Mouse (Mus musculus) gastrocnemius, adult 18-20 months (tissue): ENCODE data around the gene Foxd2. TPM values are rescaled to one million over a fixed set of nuclear protein-coding genes. Genes with fewer than 3 reads are reported as not detected.

Experiments used
- DNase-seq: peaks from one replicate; pipeline ENCODE4 v3.0.0; 2021; ENCODE audit warnings: low spot score
- long read RNA-seq, 2 experiments: library from polyadenylated mRNA; stranded (forward); transcript quantifications; one replicate each; pipeline ENCODE4 v2.0.0; 2021
- total RNA-seq, 2 experiments: library from RNA; stranded (reverse); gene quantifications; 2 replicates each; pipeline ENCODE4 v1.2.3; 2021

The Foxd2 gene
- total RNA-seq: under 1 TPM in 1 of 2 experiments, not detected in 1; 0.24 TPM
- long read RNA-seq, experiment 1: 0 reads
- long read RNA-seq, experiment 2, partial matches to known transcripts: 0 of 1 reads
- long read RNA-seq, experiment 2, other reads (novel, unspliced or antisense): 0 of 1 reads

DNA sequence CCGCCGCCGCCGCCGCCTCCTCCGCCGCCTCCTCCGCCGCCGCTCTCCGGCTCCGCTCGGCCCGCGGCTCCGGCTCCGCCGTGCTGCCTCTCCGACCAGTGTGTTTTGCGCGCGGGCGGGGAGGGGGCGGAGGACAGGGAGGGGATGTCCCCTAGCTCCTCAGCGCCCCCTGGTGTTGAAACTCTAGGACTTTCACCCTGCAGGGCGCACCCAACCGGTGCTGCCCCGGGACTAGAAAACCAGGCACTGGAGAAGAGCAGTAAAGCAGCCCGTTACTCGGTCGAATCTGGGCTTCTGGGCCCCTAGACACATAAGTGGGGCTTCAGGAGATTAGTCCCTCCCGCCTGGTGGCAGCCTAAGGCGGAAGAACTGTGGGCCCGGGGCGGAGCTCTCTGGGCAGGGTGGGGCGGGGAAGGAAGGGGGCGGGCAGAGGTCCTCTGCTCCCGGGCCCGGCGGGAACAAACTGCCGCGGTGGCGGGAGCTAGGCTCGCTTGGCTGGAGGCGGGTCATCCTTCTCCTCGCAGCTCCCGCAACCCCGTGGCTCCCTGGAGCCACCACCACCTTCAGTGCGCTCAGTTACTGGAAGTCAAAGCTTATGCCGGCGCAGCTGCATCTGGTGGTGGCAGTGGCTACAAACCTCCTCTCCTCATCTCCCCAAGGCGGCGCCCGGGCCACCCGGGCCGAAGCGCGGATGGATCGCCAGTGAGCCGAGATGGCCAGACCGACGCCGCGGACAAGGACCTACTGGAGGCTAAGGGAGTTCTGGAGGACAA is at the start of gene Foxd2:
Gene Foxd2, minus strand, starts transcription at position 45 of the 773 bp plus-strand sequence.
- DNase-seq: peak; percentile 92

DNA sequence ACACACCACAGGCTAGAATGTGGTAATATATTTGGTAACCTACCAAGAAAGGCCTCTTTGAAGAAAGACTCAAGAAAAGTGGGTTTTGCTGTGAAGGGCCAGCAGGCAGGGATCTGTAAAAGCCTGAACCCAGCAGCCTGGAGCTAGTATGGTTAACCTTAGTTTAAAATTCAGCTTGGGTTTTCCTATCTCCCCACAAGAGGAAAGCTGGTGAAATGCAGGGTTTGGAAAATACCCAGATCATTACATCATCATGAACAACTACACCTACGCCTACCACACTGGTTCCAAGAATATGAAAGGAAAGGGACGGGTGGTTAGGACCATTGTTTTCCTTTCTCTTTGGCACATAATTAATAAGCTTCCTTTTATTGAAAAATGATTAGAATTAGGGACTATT is 49.6 kb upstream of the Foxd2 start:
- DNase-seq: no peak

DNA sequence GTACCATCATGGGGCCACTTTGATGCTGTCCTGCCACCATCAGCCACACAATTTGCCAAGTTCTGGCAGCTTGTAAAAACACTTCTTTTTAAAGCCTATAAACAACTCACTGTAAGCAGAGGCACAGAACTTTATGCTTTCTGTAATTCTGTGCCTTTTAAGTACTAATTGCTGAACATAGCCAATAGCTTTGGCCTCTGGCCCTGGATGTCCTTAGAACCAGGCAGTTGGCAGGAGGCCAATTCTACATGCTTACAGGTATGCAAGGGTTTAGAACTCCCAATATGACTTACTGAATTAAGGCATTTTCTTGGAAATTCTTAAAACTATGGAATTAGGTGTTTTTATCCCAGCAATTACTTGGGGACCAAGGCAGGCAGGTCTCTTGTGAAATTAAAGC is 48.7 kb upstream of the Foxd2 start:
- DNase-seq: no peak

DNA sequence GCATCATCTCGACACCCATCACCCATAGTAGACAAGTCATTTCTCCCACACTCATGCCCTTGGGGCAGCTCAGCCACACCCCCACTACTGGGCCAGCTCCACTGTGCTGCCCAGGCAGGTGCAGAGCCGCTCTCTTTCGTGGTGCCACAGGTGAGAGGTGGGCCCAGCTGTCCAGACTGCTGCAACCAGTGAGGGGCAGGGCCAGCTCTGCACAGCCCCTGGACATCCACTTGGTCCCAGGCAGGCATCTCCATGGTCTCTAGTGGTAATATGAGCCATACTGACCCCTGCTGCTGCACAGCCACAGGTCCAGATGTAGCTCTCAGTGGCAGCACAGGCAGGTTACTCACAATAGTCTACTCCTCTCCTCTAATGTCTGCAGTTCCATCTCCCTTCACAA is 44.5 kb upstream of the Foxd2 start:
- DNase-seq: no peak

DNA sequence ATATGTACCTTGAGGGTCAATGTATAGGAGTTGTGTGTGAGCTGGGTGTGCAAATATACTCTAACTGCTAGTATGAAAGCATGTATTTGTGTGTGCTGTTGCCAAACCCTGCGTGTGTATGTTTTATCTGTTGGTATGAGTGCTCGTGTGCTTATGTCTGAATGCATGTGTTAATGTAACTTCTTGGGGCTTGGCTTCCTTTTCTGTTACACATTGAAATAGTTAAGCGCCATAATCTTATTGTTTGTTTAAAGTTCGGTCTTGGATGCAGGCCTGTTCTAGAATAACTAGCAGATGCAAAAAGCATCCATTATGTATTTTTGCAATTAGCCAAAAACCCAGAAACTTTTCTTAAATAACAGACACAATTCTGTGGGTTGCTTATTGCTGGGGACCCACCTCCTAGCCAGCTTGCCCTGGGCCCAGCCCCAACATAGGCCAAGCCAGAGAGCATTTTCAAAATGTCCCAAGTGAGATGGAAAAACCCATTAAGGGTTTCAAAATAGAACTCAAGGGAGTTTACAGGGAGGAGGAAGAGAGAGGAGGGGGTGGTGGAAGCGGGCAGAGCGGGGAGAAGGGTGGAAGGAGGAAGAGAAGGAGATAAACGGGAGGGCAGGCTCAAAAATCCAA is 39.3 kb upstream of the Foxd2 start:
- DNase-seq: no peak

DNA sequence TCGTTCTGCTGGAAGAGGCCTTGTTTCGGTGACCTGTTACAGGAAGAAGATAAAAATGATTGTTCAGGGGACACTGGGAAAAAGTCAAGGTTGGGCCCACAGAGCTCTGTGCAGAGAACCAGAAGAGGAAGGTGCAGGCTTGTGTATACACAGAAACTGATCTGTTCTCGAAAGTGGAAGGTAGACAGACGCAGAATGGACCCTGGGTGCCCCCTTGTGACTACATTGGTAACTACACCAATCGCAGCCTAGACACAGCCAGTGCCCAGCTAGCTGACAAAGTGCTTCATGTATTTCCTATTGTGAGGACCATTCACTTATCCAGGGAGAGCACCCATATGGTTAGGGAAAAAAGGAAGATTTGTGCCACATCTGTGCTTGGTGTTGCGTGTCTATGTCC is 38.7 kb upstream of the Foxd2 start:
- peak; percentile 81 for DNase-seq

DNA sequence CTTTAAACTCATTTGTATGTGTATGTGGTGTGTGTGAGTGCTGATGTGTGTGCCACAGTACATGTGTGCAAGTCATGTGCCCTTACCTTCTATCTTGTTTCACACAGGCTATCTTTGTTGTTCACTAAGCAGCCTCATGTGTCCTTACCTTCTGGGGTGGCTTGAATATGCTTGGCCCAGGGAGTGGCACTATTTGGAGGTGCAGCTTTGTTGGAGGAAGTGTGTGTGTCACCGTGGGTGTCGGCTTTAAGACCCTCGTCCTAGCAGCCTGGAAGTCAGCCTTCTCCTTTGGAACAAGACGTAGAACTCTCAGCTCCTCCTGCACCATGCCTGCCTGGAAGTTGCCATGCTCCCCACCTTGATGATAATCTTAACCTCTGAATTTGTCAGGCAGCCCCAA is 37.7 kb upstream of the Foxd2 start:
- no peak for DNase-seq

DNA sequence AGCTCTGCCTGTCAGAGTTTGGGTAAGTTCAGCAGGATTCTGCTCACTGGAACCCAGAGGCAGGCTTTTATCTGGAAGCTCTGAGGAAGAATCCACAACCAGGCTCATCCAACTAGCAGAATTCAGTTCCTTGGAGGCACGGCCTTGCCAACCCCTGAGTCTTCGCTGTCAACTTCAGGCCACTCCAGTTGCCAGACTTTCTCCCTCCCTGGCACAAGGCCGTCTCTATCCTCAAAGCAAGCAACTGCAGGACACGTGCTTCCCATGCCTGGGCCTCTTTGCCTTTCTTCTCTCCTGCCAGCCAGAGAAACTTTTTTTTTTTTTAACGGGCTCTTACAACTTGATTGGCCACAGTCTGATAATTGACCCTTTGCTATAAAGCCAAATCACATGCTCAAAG is 36.3 kb upstream of the Foxd2 start:
- no peak for DNase-seq

DNA sequence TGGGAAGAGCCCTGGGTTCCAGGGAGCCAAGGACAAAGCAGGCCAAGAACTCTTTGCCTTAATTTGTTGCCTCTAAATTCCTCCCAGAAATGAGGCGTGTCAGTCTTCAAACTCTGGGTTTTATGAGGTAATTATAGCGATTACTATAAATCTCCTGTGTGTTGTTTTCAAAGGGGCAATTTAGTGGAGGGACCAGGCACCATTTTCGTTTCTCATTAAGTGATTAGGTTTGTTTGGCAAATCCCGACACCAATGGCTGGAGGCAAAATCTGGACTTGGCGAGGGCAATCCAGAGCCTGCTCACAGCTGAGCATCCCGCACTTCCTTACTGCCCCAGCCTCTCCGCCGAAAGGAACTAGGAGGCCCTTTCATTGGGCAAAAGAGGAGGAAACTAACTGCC is 33.9 kb upstream of the Foxd2 start:
- DNase-seq: no peak

DNA sequence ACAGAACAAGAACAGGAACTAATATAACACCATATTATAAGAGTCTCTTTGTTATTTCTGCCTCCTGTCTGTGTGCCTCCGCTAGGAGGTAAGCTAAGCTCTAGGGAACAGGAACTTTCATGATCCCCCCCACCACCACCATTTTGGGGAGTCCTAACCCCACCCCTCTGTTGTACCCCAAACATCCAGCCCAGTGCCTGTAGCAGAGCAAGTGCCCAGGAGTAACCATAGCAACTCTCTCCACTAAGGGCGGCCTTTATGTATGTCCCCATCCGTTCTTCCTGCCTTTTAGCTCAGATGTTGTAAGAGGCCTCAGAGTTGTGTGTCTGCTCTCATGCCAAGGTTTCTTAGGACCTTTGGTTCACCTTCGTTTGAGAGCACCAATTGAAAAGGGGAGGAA is 33.4 kb upstream of the Foxd2 start:
- DNase-seq: no peak

DNA sequence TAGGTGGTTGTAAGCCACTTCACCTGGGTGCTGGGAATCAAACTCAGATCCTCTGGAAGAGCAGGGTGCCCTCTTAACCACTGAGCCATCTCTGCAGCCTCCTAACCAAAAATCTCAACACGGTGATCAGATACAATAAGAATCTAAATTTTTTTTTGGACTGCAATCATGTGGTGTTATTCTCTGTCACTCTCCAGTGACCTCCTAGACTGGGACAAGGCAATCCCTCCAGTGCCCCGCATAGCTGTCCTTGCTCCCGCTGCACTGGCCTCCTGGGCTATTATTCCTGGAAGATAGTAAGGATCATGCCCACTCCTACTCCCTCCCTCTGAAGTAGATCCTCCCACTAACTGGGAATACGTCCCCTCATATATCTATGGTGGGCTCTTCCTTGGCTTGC is 32.6 kb upstream of the Foxd2 start:
- no peak for DNase-seq

DNA sequence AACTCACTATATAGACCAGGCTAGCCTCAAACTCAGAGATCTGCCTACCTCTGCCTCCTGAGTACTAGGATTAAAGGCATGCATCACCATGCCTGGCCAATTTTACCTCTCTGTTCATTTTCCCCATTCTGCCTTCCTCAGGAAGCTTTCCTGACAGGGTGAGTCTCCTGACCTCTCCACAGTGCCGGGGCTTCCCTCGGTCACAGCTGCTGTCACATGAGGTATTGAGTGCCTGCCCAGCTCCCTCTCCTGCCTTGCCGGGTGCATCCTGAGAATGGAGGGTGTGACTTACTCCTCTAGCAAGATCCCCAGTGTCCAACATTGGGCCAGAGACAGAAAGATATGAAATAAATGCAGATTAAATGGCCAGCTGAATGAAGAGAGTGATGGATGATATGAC is 29.6 kb upstream of the Foxd2 start:
- no peak for DNase-seq

DNA sequence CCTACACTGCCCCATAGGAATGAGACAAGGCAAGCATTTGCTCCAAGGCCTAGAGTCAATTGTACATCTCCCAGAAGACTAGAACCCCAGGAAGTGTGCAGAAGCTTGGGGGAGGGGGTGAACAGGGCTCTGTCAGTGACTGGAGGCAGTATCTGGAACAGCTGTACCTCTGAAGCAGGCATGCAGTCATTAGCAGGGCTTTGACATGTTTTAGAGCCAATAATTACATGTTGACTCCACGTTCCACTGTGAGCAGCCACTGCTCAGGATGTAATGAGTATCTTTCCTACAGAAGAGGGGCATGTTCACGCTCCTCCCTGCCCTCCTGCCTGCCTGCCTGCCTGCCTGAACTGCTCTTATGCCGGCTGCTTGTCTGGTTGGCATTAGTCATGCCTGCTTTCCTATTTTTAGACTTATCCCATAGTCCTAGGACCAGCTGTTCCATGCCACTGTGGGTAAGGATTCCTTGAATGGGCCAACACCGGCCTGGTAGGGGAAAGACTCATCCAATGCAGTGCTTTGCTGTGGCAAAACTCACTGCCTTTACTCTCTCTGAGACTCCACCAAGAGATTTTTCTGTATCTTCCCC is 28.9 kb upstream of the Foxd2 start:
- DNase-seq: peak; percentile 50

DNA sequence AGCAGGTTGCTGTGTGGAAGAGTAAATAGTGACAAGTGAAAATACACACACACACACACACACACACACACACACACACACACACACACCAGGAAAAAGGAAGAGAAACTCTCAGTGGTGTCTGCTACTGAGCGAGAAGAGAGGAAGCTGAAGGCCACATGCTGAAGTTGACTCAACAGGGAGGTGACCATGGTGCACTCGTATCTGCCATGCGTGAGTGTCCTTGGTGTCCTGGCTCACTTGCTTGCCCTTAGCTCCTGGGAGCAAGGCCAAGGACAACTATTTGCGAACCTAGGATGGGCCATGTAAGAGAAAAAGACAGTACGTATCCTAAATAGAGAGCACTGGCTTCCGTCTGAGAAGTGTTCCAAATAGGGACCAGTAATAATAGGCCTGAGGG is 25.5 kb upstream of the Foxd2 start:
- no peak for DNase-seq

DNA sequence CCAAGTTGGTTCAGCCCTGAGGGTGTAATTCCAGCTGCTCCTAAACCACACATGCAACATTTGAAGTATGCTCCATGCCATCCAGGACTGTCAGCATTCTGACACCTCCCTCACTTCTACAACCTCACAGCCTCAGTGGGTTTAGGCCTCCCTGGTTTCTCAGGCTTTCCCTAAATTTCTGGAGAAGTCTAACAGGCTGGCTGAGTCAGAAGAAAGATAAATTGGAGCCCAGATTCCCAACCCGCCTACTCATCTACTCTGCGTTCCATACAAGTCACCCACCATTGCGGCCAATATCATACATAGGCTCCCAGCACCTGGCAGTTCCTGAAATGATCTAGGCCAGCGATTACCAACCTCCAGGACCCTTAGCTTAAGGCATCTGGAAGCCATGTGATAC is 24.1 kb upstream of the Foxd2 start:
- DNase-seq: no peak

DNA sequence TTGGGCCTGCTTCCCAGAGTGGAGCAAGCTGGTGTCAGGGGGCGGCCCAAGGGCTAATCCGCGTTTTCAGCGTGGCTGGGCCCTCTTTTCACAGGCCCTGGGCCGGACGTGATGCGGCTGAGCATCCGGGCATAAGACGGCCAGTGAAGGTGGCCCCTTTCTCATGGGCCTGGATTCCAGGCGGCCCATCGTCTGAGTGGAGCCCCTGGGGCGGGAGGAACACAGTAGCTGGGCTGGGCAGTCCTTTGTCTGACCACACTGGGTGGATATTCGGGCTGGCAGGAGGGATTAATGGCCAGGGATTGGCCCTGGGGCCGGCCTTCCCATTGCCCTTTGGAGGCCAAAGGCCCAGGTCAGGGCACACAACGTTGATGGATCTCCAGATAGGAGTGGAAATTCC is 20.5 kb upstream of the Foxd2 start:
- no peak for DNase-seq

DNA sequence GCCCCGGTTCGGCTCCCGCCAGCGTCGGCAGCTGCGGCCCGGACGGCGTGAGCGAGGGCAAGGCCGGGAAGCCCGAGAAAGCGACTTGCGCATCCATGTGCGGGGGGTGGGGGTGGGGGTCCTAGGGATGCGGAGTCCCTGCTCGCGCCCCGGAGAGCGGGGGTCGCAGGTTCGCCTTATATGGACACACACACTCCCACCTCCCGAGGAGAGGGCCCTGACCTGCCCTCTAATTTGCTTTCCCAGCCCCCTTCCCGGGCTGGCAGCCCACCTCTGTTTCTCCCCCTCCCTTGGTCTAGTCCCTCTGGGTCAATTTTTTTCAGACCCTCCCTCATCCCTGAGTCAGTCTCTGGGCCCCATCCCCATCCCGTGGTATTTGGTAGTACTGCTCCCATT is 17.2 kb upstream of the Foxd2 start, which contains the start of gene Foxe3:
Gene Foxe3, minus strand, starts transcription at position 97 of the 396 bp plus-strand sequence.
- no peak for DNase-seq

DNA sequence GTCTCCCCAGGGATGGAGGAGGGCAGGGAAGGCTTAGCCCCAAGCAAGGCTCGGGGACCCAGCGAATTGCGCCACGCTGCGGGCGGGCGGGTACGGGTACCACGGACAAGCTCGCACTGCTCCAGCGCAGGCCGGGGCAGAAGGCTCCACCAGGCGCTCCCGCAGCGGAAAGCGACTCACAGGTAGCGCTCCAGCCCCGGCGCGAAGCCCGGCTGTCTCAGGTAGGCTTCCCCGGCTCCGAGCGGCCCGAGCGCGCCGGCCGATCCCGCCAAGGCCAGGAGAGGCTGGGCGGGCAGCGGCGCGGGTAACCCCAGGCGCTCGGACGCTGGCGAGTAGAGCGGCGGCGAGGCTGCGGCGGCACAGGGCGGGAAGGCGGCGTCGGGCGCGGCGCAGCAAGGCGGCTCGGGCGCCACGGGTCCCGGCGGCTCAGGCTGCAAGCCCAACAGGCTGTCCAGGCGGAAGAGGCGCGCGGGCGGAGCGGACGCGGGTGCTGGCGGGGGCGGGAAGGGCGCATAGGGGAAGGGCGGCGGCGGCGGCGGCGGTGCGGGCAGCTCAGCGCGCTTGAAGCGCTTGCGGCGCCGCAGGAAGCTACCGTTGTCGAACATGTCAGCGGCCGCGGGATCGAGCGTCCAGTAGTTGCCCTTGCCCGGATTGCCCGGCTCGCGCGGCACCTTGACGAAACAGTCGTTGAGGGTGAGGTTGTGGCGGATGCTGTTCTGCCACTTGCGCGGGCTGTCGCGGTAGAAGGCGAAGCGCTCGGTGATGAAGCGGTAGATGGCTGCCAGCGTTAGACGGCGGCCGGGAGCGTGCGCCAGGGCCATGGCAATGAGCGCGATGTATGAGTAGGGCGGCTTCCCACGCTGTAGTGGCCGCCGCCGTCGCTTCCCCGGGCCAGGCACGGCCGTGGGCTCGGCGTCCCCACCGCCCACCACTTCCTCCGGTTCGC is 16.6 kb upstream of the Foxd2 start:
- DNase-seq: no peak

DNA sequence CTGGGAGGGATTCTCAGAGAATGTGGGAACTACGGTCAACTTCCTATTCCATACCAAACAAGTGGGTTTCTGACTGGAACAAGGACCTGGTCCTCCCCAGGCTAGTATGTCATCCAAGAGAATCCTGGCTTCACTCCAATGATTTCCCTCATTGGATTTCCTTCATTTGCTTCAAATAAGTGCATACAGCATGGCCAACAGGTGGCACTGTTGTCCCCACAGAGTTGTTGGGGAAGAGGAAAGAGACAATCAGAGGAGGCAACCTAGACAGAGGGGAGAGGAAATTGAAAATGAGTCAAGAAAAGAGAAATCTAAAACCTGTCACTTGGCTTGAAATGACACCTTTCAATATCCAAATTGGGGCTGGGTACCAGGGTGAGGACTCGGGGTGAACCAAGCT is 8.4 kb upstream of the Foxd2 start:
- DNase-seq: peak; percentile 48

DNA sequence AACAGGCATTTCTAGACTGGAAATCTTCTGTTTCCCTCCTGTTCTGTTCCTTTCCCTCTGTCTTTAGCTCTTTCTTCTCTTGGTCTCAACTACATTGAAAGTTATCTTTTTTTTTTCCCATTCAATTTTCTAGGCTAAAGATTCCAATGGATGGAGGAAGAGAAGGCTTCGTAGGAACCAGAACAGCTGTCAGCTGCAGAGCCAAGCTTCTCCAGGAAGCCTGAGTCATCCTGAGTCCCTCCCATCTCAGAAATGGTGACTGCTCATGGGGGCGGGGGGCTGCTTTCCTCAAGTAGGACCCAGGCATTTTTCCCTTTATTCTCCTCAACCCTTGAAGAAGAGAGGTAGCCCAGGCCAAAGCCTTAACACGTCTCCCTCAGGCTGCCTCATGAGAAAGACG is 7.4 kb upstream of the Foxd2 start:
- no peak for DNase-seq

DNA sequence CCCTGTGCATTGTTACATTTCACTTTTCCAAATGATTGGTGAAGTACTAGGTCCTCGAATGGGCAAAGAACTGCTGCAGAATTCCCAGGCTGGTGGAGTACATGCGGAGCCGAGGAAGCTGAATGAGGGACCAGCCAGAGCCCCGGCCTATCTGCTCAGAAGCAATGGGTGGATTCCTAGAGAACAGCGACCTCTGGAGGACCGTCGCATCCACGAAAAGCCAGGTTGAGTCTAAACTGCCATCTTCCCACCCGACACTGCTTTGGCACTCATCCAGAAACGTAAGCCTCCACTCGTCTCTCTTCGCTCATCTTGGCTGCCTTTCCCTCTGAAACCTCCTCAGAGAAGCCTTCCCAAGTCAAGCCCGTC is 4.9 kb upstream of the Foxd2 start:
- DNase-seq: peak; percentile 36
